Mouse (Mus musculus) adrenal gland, adult (tissue): Measurements from ENCODE around the gene Hoxb13.

ENCODE experiments used
- DNase-seq, 2 experiments: peaks; one replicate each; pipeline ENCODE4 v3.0.0; 2022 to 2023; ENCODE audit warnings: low spot score in 1 of 2; ENCODE audit not compliant: inconsistent age in 2 of 2

Hoxb13 gene

GRCm38 (mm10) chr11:96189810-96190522 lies 4.2 kb upstream of the Hoxb13 start:
- DNase-seq, result no peak

DNA sequence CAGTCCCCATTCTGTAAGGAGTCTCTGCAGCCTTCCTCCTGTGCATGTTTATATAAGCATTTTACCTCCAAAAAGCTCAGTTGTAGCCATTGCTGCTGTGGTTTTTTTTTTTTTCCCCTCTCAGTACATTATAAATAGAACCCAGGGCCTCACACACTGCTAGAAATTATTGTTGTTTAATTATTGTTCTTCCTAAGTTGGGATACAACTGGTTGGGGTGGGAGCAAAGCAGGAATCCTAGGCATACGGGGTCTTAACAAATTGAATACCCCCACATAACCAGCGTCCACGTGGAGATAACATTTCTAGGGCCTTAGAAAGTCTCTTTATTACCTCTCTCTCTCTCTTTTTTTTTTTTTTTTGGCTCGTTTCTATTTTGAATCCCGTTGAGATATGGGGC lies 3.0 kb upstream of the Hoxb13 start:
- DNase-seq, result no peak

DNA sequence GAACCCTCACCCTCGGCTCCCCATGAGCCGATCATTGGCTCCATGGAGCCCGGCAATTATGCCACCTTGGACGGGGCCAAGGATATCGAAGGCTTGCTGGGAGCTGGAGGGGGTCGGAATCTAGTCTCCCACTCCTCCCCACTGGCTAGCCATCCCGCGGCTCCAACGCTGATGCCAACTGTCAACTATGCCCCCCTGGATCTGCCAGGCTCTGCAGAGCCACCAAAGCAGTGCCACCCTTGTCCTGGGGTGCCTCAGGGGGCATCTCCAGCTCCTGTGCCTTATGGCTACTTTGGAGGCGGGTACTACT lies 240 bp downstream of the Hoxb13 start:
- no peak for DNase-seq

DNA sequence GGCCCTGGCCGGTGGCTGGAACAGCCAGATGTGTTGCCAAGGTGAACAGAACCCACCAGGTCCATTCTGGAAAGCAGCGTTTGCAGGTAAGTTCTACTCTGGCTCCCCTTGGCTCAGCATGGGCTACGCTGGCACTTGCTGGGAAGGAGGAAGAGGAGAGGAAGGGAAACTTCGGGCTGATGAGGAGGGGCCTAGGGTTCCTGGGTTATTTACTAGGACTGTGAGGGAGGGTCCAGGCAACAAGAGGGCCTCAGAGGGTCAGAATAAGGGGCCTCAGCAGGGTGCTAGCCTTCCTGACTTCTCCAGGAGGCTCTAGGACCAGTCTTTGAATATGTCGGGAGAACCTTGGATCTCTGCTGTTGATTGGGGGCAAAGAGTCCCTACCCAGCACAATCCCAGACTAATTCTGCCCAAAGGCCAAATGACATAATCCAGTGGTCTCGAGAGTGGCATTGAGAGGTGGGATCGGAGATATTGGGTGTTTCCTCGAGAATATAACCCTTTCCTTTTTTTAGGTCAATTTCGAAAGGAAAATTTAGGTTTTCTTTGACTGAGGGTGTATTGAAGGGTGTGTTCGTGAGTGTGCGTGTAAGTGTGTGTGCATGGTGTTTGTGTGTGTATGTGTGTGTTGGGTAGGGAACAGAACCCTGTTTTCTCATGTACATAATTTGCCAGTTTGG lies 985 bp downstream of the Hoxb13 start:
- no peak for DNase-seq

DNA sequence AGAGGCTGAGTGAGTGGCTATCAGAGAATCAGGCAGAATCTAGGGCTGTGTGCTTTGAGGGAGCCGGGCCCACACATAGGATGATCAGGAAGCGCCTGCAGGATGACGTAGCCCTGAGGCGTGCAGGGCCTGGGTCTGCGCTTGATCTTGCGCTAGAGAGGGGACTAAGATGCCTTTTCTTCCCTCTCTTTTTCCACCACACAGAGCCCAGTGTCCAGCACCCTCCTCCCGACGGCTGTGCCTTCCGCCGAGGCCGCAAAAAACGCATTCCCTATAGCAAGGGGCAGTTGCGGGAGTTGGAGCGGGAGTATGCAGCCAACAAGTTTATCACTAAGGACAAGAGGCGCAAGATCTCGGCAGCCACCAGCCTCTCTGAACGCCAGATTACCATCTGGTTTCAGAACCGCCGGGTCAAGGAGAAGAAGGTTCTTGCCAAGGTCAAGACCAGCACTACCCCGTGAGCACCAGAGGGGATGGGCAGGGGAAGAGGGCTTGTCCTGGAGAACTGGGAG lies 1.7 kb downstream of the Hoxb13 start:
- DNase-seq, result no peak

DNA sequence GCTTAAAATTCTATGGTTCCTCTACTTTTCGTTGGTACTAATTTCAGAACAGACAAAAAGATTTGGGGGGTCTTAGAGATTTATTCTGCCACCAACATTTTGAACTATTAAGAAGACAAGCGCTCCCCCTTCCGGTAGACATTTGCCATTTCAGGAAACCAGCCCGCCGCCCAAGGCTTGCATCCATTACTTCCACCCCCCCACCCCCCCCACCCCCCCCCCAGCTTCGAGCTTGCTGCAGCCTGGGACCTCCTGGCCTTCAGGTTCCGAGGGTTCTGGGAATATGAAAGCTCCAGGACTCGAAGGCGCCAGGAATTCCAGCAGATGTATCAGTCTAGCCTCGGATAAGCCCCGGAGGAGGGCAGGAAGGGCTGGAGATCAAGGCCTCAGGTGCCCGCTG lies 4.5 kb downstream of the Hoxb13 start:
- peak in 1 of 2 experiments; percentile 72 for DNase-seq

GRCm38 (mm10) chr11:96199181-96200086 lies 5.3 kb downstream of the Hoxb13 start:
- no peak for DNase-seq

DNA sequence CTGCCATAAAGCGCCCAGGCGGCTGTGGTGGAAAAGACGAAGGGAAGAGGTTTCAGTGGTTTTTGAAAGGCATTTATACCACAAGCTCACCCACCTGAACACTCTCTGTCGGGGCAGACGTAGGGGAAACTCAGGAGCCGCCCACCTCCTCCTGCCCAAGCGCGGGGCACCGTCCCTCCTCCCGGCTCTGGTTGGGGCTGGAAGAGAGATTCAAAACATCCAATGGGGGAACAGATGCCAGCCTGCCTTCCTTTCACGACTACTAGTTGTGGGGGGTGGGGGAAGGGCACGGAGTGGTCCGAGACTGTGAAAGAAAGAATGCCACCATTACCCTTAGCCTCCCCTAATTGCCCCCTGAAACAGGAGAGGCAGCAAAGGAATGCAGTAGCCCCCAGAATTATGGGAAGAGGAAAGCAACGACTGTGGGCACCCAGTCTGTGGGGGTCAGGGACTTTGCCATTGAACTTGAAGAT lies 6.1 kb downstream of the Hoxb13 start:
- DNase-seq, result no peak

DNA sequence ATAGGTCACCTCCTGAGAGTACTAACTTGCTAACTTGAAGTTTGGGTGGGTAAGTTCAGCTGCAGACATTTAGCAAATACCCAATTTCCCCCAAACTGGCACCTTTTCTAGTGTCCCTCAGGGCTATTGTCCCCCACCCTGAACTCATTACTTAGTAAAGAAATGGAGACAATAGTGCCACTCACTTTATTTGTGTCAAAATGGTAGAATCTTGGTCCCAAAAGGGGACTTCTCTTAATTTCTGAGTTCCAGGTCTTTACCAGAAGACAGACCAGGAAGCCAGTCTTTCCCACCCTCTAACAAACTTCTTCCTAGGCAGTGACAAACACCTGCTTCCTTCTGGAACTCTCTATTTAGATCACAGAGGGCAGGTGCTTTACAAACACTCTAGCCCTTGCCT lies 7.6 kb downstream of the Hoxb13 start:
- no peak for DNase-seq

GRCm38 (mm10) chr11:96202401-96203081 lies 8.4 kb downstream of the Hoxb13 start:
- peak in 1 of 2 experiments; percentile 34 for DNase-seq

GRCm38 (mm10) chr11:96203182-96203788 lies 9.2 kb downstream of the Hoxb13 start:
- DNase-seq, result peak in 1 of 2 experiments; percentile 55

DNA sequence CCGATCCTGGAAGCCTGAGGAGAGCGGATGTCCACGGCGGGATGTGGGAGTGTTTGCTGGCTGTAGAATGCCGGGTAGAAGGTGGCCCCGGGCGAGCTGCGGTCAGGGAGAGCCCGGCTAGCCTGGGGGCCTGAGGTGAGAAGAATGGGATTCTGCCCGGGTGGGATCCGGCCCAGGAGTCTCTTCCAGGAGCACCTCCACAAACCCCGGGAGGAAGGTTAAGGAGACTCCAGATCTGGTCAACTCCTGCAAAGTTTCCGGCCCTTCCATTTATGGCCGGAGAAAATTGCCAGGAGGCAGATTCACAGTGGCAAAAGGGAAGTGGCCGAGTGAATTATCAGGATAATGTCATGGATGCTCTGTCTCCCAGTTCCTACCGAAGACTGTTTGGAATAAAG lies 9.7 kb downstream of the Hoxb13 start:
- DNase-seq, result no peak

DNA sequence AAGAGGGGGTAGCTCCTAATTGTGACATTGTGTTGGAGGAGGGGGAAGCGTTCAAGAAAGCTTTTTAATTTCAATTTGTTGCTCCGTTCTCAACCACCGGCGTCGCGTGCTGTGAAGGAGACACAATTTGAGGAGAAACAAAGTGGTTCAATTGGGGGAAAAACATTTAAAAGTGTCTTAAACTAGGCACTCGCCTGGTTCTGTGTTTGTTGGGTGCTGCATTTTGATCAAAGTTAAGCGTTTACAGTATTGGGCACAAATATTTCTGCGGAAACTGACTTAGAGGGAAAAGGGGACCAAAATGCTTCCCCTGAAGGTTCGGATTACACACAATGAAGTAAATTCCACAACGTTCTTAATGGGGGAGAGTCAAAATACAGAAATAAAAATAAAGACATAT lies 10.2 kb downstream of the Hoxb13 start:
- peak in 1 of 2 experiments; percentile 25 for DNase-seq

GRCm38 (mm10) chr11:96205426-96206131 lies 11.5 kb downstream of the Hoxb13 start:
- DNase-seq, result no peak

- no peak for DNase-seq
Observed at GRCm38 (mm10) chr11:96223813-96224212, 29.7 kb downstream of the Hoxb13 start.

GRCm38 (mm10) chr11:96227676-96228075 lies 33.6 kb downstream of the Hoxb13 start:
- DNase-seq, result no peak

DNA sequence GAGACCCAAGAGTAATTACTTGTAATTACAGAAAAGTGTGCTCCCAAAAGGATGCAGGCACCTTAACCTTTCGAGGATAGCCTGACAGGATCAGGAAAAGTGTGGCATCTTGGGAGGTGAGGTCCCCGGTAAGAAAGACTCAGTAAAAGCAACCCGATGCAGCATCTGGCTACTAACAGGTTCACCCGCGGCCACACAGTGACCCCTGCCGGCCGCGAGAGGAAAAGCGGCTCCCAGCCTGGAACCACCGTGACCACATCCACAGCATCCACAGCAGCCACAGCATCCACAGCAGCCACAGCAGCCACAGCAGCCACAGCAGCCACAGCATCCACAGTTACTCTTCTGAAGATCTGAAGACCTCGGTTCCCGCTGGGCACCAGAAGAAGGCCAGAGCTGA lies 40.8 kb downstream of the Hoxb13 start:
- peak; percentile 41 to 84 for DNase-seq

DNA sequence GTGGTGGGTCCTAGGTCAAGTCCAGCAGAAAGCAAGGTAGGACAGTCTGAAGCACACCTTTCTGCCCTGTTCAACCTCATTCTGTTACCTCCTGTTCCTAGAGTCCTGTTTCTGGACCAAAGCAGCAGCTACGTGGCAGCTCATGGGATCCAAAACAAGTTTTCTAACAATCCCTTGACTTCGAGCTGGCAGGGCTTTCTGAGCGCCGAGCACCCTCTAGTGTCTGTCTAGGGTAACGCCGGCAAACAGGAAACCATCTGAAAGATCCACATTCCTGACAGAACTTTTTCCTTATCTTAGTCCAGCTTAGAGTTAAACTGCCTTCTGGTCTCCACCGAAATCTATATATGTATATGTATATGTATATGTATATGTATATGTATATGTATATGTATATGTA lies 46.1 kb downstream of the Hoxb13 start:
- DNase-seq, result peak; percentile 55 to 85
